Mouse (Mus musculus) midbrain, embryonic 11.5 days (tissue): ENCODE measurements around the gene Apol8. TPM values are rescaled to one million over a fixed set of nuclear protein-coding genes. Genes with fewer than 3 reads are reported as not detected.
"Not testable (repeated sequence)": the region's sequence is repeated elsewhere in the genome, so short reads cannot be mapped to it uniquely, and the experiment has no call there.

Experiments used
- ATAC-seq: fragments of 200-750 bp; cut with Nextera tagmentation; 2 replicates; pipeline ENCODE4 v1.8.0; 2017; ENCODE audit warnings: moderate TSS enrichment, moderate library complexity; ENCODE audit not compliant: low FRiP score
- DNase-seq: peaks from one replicate; pipeline ENCODE4 v3.0.0; 2015; ENCODE audit warnings: low spot score; ENCODE audit errors: missing footprints
- H3K27ac ChIP-seq: fragments of 300-500 bp; sonication (generic); 2 replicates; pipeline ENCODE4 v1.5.1; 2014; ENCODE audit warnings: low read depth, low read length
- H3K27me3 ChIP-seq: fragments of 300-500 bp; sonication (generic); 2 replicates; pipeline ENCODE4 v1.6.1; 2014; ENCODE audit warnings: mild to moderate bottlenecking, low read length, moderate library complexity, mixed read lengths; ENCODE audit not compliant: control insufficient read depth, insufficient read depth
- H3K36me3 ChIP-seq: fragments of 300-500 bp; sonication (generic); 2 replicates; pipeline ENCODE4 v1.6.1; 2014; ENCODE audit warnings: mild to moderate bottlenecking, low read length, moderate library complexity, mixed read lengths; ENCODE audit not compliant: control insufficient read depth, insufficient read depth
- H3K4me1 ChIP-seq: fragments of 300-500 bp; sonication (generic); 2 replicates; pipeline ENCODE4 v1.6.1; 2014; ENCODE audit warnings: low read length; ENCODE audit not compliant: control insufficient read depth, insufficient read depth
- H3K4me2 ChIP-seq: fragments of 300-500 bp; sonication (generic); 2 replicates; pipeline ENCODE4 v1.6.1; 2014; ENCODE audit warnings: mild to moderate bottlenecking, moderate library complexity
- H3K4me3 ChIP-seq: fragments of 300-500 bp; sonication (generic); 2 replicates; pipeline ENCODE4 v1.5.1; 2014; ENCODE audit warnings: low read depth, low read length
- H3K9ac ChIP-seq: fragments of 300-500 bp; sonication (generic); 2 replicates; pipeline ENCODE4 v1.6.1; 2014; ENCODE audit warnings: low read length
- H3K9me3 ChIP-seq: fragments of 300-500 bp; sonication (generic); 2 replicates; pipeline ENCODE4 v1.6.1; 2016; ENCODE audit warnings: low read length; ENCODE audit not compliant: control insufficient read depth
- WGBS: fragments of 180-500 bp; shearing (Covaris S2); extraction: QIAGEN DNeasy Blood & Tissue Kit; methylation state at CpG from one replicate; pipeline ENCODE4 v1.1.7; 2014; 5-methylcytosine and 5-hydroxymethylcytosine counted together
- polyA plus RNA-seq: library from polyadenylated mRNA; unstranded; fragments of >200 nt; fragmentation: Nextera tagmentation; extraction: Ambion mirVana; gene quantifications from 2 replicates; pipeline ENCODE4 v1.2.1, GENCODE M21; 2014

The Apol8 gene
- polyA plus RNA-seq, 1 experiment from 2014 or later: 0.34 TPM

DNA sequence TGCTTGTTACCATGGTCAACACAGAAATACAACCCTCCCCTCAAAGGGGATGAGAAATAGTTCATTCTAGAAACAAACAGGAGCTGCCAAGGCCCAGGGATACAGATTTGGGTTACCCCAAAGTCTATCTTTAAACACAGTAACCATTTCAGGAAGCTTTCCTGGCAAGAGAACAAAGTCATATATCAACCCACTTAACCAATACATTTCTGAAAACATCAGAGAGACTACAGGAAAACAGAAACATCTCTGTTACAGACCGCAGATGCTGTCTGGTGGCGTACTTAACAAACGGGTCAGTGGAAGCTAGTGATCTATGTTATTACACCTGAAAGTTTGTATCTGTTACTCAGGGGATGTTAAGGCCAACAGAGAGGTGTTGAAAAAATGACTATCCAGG lies 51.5 kb downstream of the Apol8 start:
- H3K4me1 ChIP-seq, H3K9ac ChIP-seq, H3K4me3 ChIP-seq, H3K4me2 ChIP-seq, H3K27ac ChIP-seq, ATAC-seq, H3K9me3 ChIP-seq, DNase-seq, H3K27me3 ChIP-seq, H3K36me3 ChIP-seq: not testable (repeated sequence)
- 97% methylated on average over 3 of the region's 3 CpGs for WGBS

DNA sequence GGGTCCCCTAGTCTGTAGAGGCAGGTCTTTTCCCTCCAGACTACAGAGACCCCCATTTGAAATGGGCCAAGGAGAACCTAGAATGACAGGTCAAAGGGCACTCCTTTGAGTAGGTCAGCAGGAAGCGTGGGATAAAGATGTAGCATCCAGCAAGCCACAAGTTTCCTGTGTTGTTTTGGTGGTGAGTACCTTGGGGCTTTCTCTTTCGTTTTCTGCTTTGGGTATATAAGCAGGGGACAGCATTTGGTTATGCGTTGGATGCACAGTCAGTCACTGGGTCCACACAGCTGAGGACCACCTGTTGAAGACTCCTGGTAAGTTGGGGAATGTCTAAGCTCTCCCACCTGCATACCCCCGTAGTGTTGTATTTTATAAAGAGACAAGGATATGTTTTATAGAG lies 58.1 kb downstream of the Apol8 start, which contains the start of gene Apol7e:
TSS of gene Apol7e (plus strand) at position 202 of the 400 bp plus-strand sequence.
- H3K36me3 ChIP-seq, H3K9ac ChIP-seq, ATAC-seq, DNase-seq, H3K4me2 ChIP-seq, H3K4me1 ChIP-seq, H3K9me3 ChIP-seq, H3K27me3 ChIP-seq, H3K4me3 ChIP-seq, H3K27ac ChIP-seq: not testable (repeated sequence)
- WGBS: 76% methylated on average over 4 of the region's 4 CpGs

Other genes with a start within 250 kb of the Apol8 start
- not detected in 2 replicates for gene Apol11a, start 248.7 kb downstream of the Apol8 start, polyA plus RNA-seq
- gene Apol7c, start 223.7 kb downstream of the Apol8 start, polyA plus RNA-seq: not detected in 2 replicates
- gene 1700025B11Rik, start 195.1 kb downstream of the Apol8 start, polyA plus RNA-seq: not detected in 2 replicates
- gene Apol10b, start 160.9 kb downstream of the Apol8 start, polyA plus RNA-seq: 0.29 TPM in 1 of 2 replicates, not detected in the other
- not detected in 2 replicates for gene Gm36245, start 157.7 kb downstream of the Apol8 start, polyA plus RNA-seq
- gene Apol11b, start 113.7 kb downstream of the Apol8 start, polyA plus RNA-seq: not detected in 2 replicates
- not detected in 2 replicates for gene Apol7e, start 58.1 kb downstream of the Apol8 start, polyA plus RNA-seq
- not detected in 2 replicates for gene Apol9b, start 28.0 kb downstream of the Apol8 start, polyA plus RNA-seq
- 16.4 and 19.6 TPM in 2 replicates for gene Myh9, start 85.2 kb upstream of the Apol8 start, polyA plus RNA-seq
- 242 and 255 TPM in 2 replicates for gene Txn2, start 172.0 kb upstream of the Apol8 start, polyA plus RNA-seq
- gene Foxred2, start 199.7 kb upstream of the Apol8 start, polyA plus RNA-seq: 5.0 and 6.1 TPM in 2 replicates
- 256 and 259 TPM in 2 replicates for gene Eif3d, start 213.8 kb upstream of the Apol8 start, polyA plus RNA-seq